Mouse (Mus musculus) thymus, adult 2 months (tissue): ENCODE data around the gene Foxo6. TPM values are rescaled to one million over a fixed set of nuclear protein-coding genes. Genes with fewer than 3 reads are reported as not detected.

Source experiments
- DNase-seq: peaks from one replicate; pipeline ENCODE4 v3.0.0; 2021
- H3K27ac ChIP-seq: fragments of 200-500 bp; 2 replicates; pipeline ENCODE4 v1.5.1; 2012; ENCODE audit warnings: low read length, control low read depth; ENCODE audit not compliant: control insufficient read depth, insufficient read depth
- H3K27me3 ChIP-seq: fragments of 200-500 bp; 2 replicates; pipeline ENCODE4 v1.6.1; 2012; ENCODE audit warnings: mild to moderate bottlenecking, low read length, moderate library complexity, mixed read lengths; ENCODE audit not compliant: control insufficient read depth, insufficient read depth
- H3K36me3 ChIP-seq: fragments of 200-500 bp; 2 replicates; pipeline ENCODE4 v1.6.1; 2012; ENCODE audit warnings: mild to moderate bottlenecking, low read length, moderate library complexity; ENCODE audit not compliant: control insufficient read depth, insufficient read depth
- H3K4me1 ChIP-seq: fragments of 200-500 bp; replicated peaks from 2 replicates; pipeline ENCODE4 v1.6.1; 2012; ENCODE audit warnings: low read length; ENCODE audit not compliant: control insufficient read depth, insufficient read depth
- H3K4me3 ChIP-seq: fragments of 200-500 bp; 2 replicates; pipeline ENCODE4 v1.5.1; 2012; ENCODE audit warnings: mild to moderate bottlenecking, low read length, control low read depth, moderate library complexity; ENCODE audit not compliant: control insufficient read depth, insufficient read depth
- CTCF ChIP-seq: fragments of 200-500 bp; IDR thresholded peaks from 2 replicates; pipeline ENCODE4 v1.5.1; 2012; ENCODE audit warnings: mild to moderate bottlenecking, control low read depth, low read length, moderate library complexity, borderline replicate concordance; ENCODE audit not compliant: control insufficient read depth, poor library complexity, insufficient read depth; ENCODE audit errors: extremely low read depth
- POLR2A ChIP-seq: fragments of 200-500 bp; IDR thresholded peaks from 2 replicates; pipeline ENCODE4 v1.6.1; 2012; ENCODE audit warnings: mild to moderate bottlenecking, low read length, control low read depth, moderate library complexity; ENCODE audit not compliant: control insufficient read depth, poor library complexity, insufficient read depth; ENCODE audit errors: extremely low read depth
- WGBS: fragments of 180-500 bp; shearing (Covaris S2); methylation state at CpG from one replicate; pipeline ENCODE4 v1.1.7; 2018; 5-methylcytosine and 5-hydroxymethylcytosine counted together
- polyA plus RNA-seq: library from polyadenylated mRNA; depleted of rRNA; stranded (reverse); fragments of >200 nt; gene quantifications from 2 replicates; pipeline ENCODE4 v1.2.3, GENCODE M21; 2012

Gene Foxo6
- polyA plus RNA-seq, 1 experiment = 0.82 TPM

- H3K27me3 ChIP-seq = peaks cover 9% of the 10 kb centered on the region; the same call in 1 of the 2 replicates
- TF ChIP-seq CTCF (no peak), POLR2A (no peak)
- peak overlapping the region; percentile 38 for H3K4me3 ChIP-seq
- peak; percentile 15 for DNase-seq
- no peaks in the 10 kb centered on the region for H3K36me3 ChIP-seq
- WGBS = 2% methylated on average over 53 of the region's 53 CpGs
- H3K4me1 ChIP-seq = peaks cover 27% of the 10 kb centered on the region
- H3K27ac ChIP-seq = no peak overlapping the region
These were observed 348 bp downstream of the Foxo6 start for GRCm38 (mm10) chr4:120286761-120287241.

- TF ChIP-seq POLR2A (no peak), CTCF (no peak)
- no peak overlapping the region for H3K4me3 ChIP-seq
- H3K27ac ChIP-seq = no peak overlapping the region
- peaks cover 9% of the 10 kb centered on the region; the same call in 1 of the 2 replicates for H3K27me3 ChIP-seq
- peaks cover 27% of the 10 kb centered on the region for H3K4me1 ChIP-seq
- no peaks in the 10 kb centered on the region for H3K36me3 ChIP-seq
- WGBS = 93% methylated on average over 1 of the region's 1 CpGs
- no peak for DNase-seq
These were observed 1.4 kb downstream of the Foxo6 start for GRCm38 (mm10) chr4:120285730-120286129.

- no peak overlapping the region for H3K27ac ChIP-seq
- no peak for DNase-seq
- H3K4me3 ChIP-seq = no peak overlapping the region
- TF ChIP-seq POLR2A (no peak), CTCF (no peak)
- H3K27me3 ChIP-seq = peaks cover 9% of the 10 kb centered on the region; the same call in 1 of the 2 replicates
- H3K36me3 ChIP-seq = no peaks in the 10 kb centered on the region
- peaks cover 27% of the 10 kb centered on the region for H3K4me1 ChIP-seq
- 68% methylated on average over 3 of the region's 3 CpGs for WGBS
These were observed 1.9 kb downstream of the Foxo6 start for GRCm38 (mm10) chr4:120285223-120285622.

GRCm38 (mm10) chr4:120284187-120284586 is 3.0 kb downstream of the Foxo6 start:
- 84% methylated on average over 1 of the region's 1 CpGs for WGBS
- H3K4me3 ChIP-seq = no peak overlapping the region
- H3K4me1 ChIP-seq = peaks cover 27% of the 10 kb centered on the region
- DNase-seq = no peak
- TF ChIP-seq CTCF (no peak), POLR2A (no peak)
- peaks cover 9% of the 10 kb centered on the region; the same call in 1 of the 2 replicates for H3K27me3 ChIP-seq
- H3K27ac ChIP-seq = no peak overlapping the region
- no peaks in the 10 kb centered on the region for H3K36me3 ChIP-seq

GRCm38 (mm10) chr4:120283141-120283540 is 4.0 kb downstream of the Foxo6 start:
- no peak overlapping the region for H3K4me3 ChIP-seq
- peaks cover 27% of the 10 kb centered on the region for H3K4me1 ChIP-seq
- peak; percentile 22 for DNase-seq

GRCm38 (mm10) chr4:120282568-120283091 is 4.5 kb downstream of the Foxo6 start:
- TF ChIP-seq CTCF (no peak), POLR2A (no peak)
- WGBS = under 1% methylated on average over 47 of the region's 47 CpGs
- Histone ChIP-seq H3K4me1 (peaks cover 23% of the 10 kb centered on the region), H3K36me3 (no peaks in the 10 kb centered on the region), H3K4me3 (peak overlapping the region; percentile 43), H3K27me3 (peaks cover 9% of the 10 kb centered on the region; the same call in 1 of the 2 replicates), H3K27ac (no peak overlapping the region)
- peak; percentile 54 for DNase-seq

More at GRCm38 (mm10) chr4:120283141-120283540, 4.0 kb downstream of the Foxo6 start:
- Histone ChIP-seq H3K27me3 (peaks cover 9% of the 10 kb centered on the region; the same call in 1 of the 2 replicates), H3K27ac (no peak overlapping the region), H3K36me3 (no peaks in the 10 kb centered on the region)
- no peak for TF ChIP-seq POLR2A
- TF ChIP-seq CTCF = no peak
- 30% methylated on average over 6 of the region's 6 CpGs for WGBS
